Mouse (Mus musculus) granulocyte monocyte progenitor cell, adult 5-6 weeks (primary cell): ENCODE measurements around the gene Sox18. TPM values are rescaled to one million over a fixed set of nuclear protein-coding genes. Genes with fewer than 3 reads are reported as not detected.

Experiments
- ATAC-seq: replicated peaks from 2 replicates; pipeline ENCODE4 v1.8.0; 2016; ENCODE audit warnings: mild to moderate bottlenecking, moderate TSS enrichment, inconsistent platforms; ENCODE audit not compliant: poor library complexity, severe bottlenecking
- total RNA-seq, 2 experiments: library from RNA; stranded (forward) in 1 of 2; stranded (reverse) in 1 of 2; fragments of 200-712, 200-1000 nt in 1 of 2; fragments of >200 nt in 1 of 2; fragmentation: Nextera tagmentation in 1 of 2; gene quantifications; 2 replicates each; pipeline ENCODE4 v1.2.3; 2014 to 2017

The Sox18 gene
- total RNA-seq, 2 experiments from 2014 or later = not detected

- no peak for ATAC-seq
Measured at GRCm38 (mm10) chr2:181656734-181657133, 14.7 kb downstream of the Sox18 start, which contains the start of gene Gm29797. TSS of gene Gm29797 (plus strand) at chr2:181657034.

- ATAC-seq = no peak
Measured at GRCm38 (mm10) chr2:181653523-181653922, 17.9 kb downstream of the Sox18 start.

GRCm38 (mm10) chr2:181653065-181653464, 18.4 kb downstream of the Sox18 start:
- ATAC-seq = no peak

- no peak for ATAC-seq
Measured at GRCm38 (mm10) chr2:181648926-181649325, 22.5 kb downstream of the Sox18 start.

GRCm38 (mm10) chr2:181646626-181647472, 24.6 kb downstream of the Sox18 start:
- ATAC-seq = no peak

- ATAC-seq = no peak
Measured at GRCm38 (mm10) chr2:181645666-181646065, 25.8 kb downstream of the Sox18 start.

GRCm38 (mm10) chr2:181644361-181644760, 27.1 kb downstream of the Sox18 start:
- peak; percentile 89 for ATAC-seq

GRCm38 (mm10) chr2:181635865-181636264, 35.6 kb downstream of the Sox18 start:
- ATAC-seq = no peak

- no peak for ATAC-seq
Measured at GRCm38 (mm10) chr2:181632624-181633023, 38.8 kb downstream of the Sox18 start.

GRCm38 (mm10) chr2:181628471-181628870, 43.0 kb downstream of the Sox18 start:
- no peak for ATAC-seq

- ATAC-seq = peak; percentile 50; the same call in 1 of the 2 replicates
Measured at GRCm38 (mm10) chr2:181623401-181623800, 48.0 kb downstream of the Sox18 start.

Other genes with a start within 250 kb of the Sox18 start
- 1.1 TPM in 1 of 2 replicates, not detected in the other for gene Zbtb46, start 212.2 kb downstream of the Sox18 start, total RNA-seq (2014; fragmentation: Nextera tagmentation)
- 0.13 and 0.15 TPM in 2 replicates for gene Zbtb46, start 212.2 kb downstream of the Sox18 start, total RNA-seq (2017)
- gene Abhd16b, start 178.4 kb downstream of the Sox18 start, total RNA-seq (2014; fragmentation: Nextera tagmentation) = not detected in 2 replicates
- gene Abhd16b, start 178.4 kb downstream of the Sox18 start, total RNA-seq (2017) = not detected in 2 replicates
- gene Tpd52l2, start 174.5 kb downstream of the Sox18 start, total RNA-seq (2014; fragmentation: Nextera tagmentation) = 43.1 and 60.9 TPM in 2 replicates
- 115 and 129 TPM in 2 replicates for gene Tpd52l2, start 174.5 kb downstream of the Sox18 start, total RNA-seq (2017)
- 43.8 and 47.1 TPM in 2 replicates for gene Dnajc5, start 151.2 kb downstream of the Sox18 start, total RNA-seq (2014; fragmentation: Nextera tagmentation)
- 46.4 and 54.5 TPM in 2 replicates for gene Dnajc5, start 151.2 kb downstream of the Sox18 start, total RNA-seq (2017)
- gene Uckl1, start 86.7 kb downstream of the Sox18 start, total RNA-seq (2014; fragmentation: Nextera tagmentation) = 118 and 128 TPM in 2 replicates
- gene Uckl1, start 86.7 kb downstream of the Sox18 start, total RNA-seq (2017) = 41.5 and 54.1 TPM in 2 replicates
- 30.8 and 35.2 TPM in 2 replicates for gene Prpf6, start 79.8 kb downstream of the Sox18 start, total RNA-seq (2014; fragmentation: Nextera tagmentation)
- gene Prpf6, start 79.8 kb downstream of the Sox18 start, total RNA-seq (2017) = 68.8 and 71.6 TPM in 2 replicates
- 21.1 and 23.5 TPM in 2 replicates for gene Zfp512b, start 78.8 kb downstream of the Sox18 start, total RNA-seq (2014; fragmentation: Nextera tagmentation)
- gene Zfp512b, start 78.8 kb downstream of the Sox18 start, total RNA-seq (2017) = 11.6 and 15.6 TPM in 2 replicates
- 6.2 and 13.1 TPM in 2 replicates for gene Samd10, start 72.4 kb downstream of the Sox18 start, total RNA-seq (2014; fragmentation: Nextera tagmentation)
- 3.2 and 4.5 TPM in 2 replicates for gene Samd10, start 72.4 kb downstream of the Sox18 start, total RNA-seq (2017)
- gene Gm29797, start 14.6 kb downstream of the Sox18 start, total RNA-seq (2014; fragmentation: Nextera tagmentation) = not detected in 2 replicates
- not detected in 2 replicates for gene Gm29797, start 14.6 kb downstream of the Sox18 start, total RNA-seq (2017)
- gene Tcea2, start 8.7 kb upstream of the Sox18 start, total RNA-seq (2014; fragmentation: Nextera tagmentation) = 25.2 and 27.0 TPM in 2 replicates
- gene Tcea2, start 8.7 kb upstream of the Sox18 start, total RNA-seq (2017) = 13.6 and 14.1 TPM in 2 replicates
- 246 and 266 TPM in 2 replicates for gene Rgs19, start 22.3 kb upstream of the Sox18 start, total RNA-seq (2014; fragmentation: Nextera tagmentation)
- 78.6 and 96.8 TPM in 2 replicates for gene Rgs19, start 22.3 kb upstream of the Sox18 start, total RNA-seq (2017)
- gene Lkaaear1, start 26.8 kb upstream of the Sox18 start, total RNA-seq (2014; fragmentation: Nextera tagmentation) = not detected in 2 replicates
- gene Lkaaear1, start 26.8 kb upstream of the Sox18 start, total RNA-seq (2017) = not detected in 2 replicates
- gene Oprl1, start 43.4 kb upstream of the Sox18 start, total RNA-seq (2014; fragmentation: Nextera tagmentation) = not detected in 2 replicates
- not detected in 2 replicates for gene Oprl1, start 43.4 kb upstream of the Sox18 start, total RNA-seq (2017)
- gene Myt1, start 91.7 kb upstream of the Sox18 start, total RNA-seq (2014; fragmentation: Nextera tagmentation) = not detected in 2 replicates
- gene Myt1, start 91.7 kb upstream of the Sox18 start, total RNA-seq (2017) = not detected in 2 replicates
- gene Pcmtd2, start 166.2 kb upstream of the Sox18 start, total RNA-seq (2014; fragmentation: Nextera tagmentation) = 14.4 and 20.2 TPM in 2 replicates
- gene Pcmtd2, start 166.2 kb upstream of the Sox18 start, total RNA-seq (2017) = 15.9 and 18.3 TPM in 2 replicates
- gene Polr3k, start 192.7 kb upstream of the Sox18 start, total RNA-seq (2014; fragmentation: Nextera tagmentation) = 27.7 and 31.2 TPM in 2 replicates
- 21.8 and 31.1 TPM in 2 replicates for gene Polr3k, start 192.7 kb upstream of the Sox18 start, total RNA-seq (2017)